Comparison of ENCODE assay signal across 7 mouse cellular contexts in the genomic region with DNA sequence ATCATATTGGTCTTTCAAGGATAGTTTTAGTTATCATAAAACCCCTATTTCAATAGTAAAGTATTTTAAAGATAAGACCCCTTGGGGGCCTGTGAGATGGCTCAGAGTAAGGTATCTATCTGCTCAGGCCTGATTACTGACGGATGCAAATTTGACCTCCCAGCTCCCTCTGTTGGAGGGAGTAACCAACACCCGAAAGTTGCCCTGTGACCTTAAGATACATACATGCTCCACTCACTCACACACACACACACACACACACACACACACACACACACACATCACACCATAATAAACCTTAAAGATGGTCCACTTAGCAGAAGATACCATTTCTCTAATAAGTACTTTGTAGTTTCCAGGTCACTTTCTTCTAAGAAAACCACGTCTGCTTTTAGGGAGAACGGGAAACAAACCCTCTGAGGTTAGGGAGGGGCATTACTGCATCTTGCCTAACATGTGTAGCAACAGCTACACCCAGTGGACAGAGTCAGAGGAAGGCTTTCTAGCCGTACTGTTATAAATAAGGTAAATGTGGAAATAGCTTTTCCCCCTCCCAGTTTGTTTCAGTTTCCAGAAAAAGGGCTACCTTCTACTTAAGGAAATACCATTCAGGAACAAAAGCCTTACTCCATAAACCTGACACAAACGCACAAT. TPM values are rescaled to one million over a fixed set of nuclear protein-coding genes. Genes with fewer than 3 reads are reported as not detected.
DNase-seq lines count a peak whose midpoint lies in the region; ATAC-seq and TF ChIP-seq lines count a peak whose summit lies in the region.

No protein-coding gene starts in this region.

- H3K4me1 ChIP-seq in midbrain, embryonic 12.5 days = no peaks in the 10 kb centered on the region

- no peak overlapping the region for H3K27ac ChIP-seq in layer of hippocampus, adult 2 months
- H3K27ac ChIP-seq in midbrain, embryonic 12.5 days (replicated peaks) = no peak overlapping the region

- peak; percentile 54; the same call in 1 of the 2 replicates for ATAC-seq in midbrain, embryonic 12.5 days (ENCODE audit: low FRiP score, low read depth)

- H3K36me3 ChIP-seq in midbrain, embryonic 12.5 days = peaks cover 23% of the 10 kb centered on the region

- H3K27me3 ChIP-seq in midbrain, embryonic 12.5 days = no peaks in the 10 kb centered on the region

- DNase-seq in layer of hippocampus, adult 11-12 months (ENCODE audit: low spot score) = peak; percentile 70
- no peak for DNase-seq in layer of hippocampus, postnatal 36 days
- DNase-seq in ZHBTc4 (ENCODE audit: low read depth, low spot score) = peak; percentile 32
- DNase-seq in fibroblast of lung, adult 2 months (ENCODE audit: low read depth) = peak; percentile 56
- peak; percentile 42 to 61 for DNase-seq in layer of hippocampus, adult 2 months (ENCODE audit: low spot score in 2 of 2)
- DNase-seq in thymus, adult 18-20 months = no peak

- H3K9me3 ChIP-seq in midbrain, embryonic 12.5 days = no peaks in the 10 kb centered on the region

- H3K9ac ChIP-seq in midbrain, embryonic 12.5 days (replicated peaks) = no peak overlapping the region

- peak; percentile 85 for TF ChIP-seq CTCF in layer of hippocampus, adult 2 months (conservative IDR thresholded peaks at IDR 0.05)

- no peak overlapping the region for H3K4me2 ChIP-seq in midbrain, embryonic 12.5 days (replicated peaks)

- WGBS in midbrain, embryonic 12.5 days = 49% methylated on average over 6 of the region's 6 CpGs

- H3K4me3 ChIP-seq in layer of hippocampus, adult 2 months = no peak overlapping the region
- no peak overlapping the region for H3K4me3 ChIP-seq in midbrain, embryonic 12.5 days

RNA-seq across cellular contexts. Expression of a gene that starts 15.2 kb away (rescaled TPM):
- total RNA-seq in layer of hippocampus, postnatal 36 days (2021) = 10 to 100 TPM; 41.7 to 47.2 TPM
- 10 to 100 TPM; 39.4 to 44.9 TPM for total RNA-seq in layer of hippocampus, adult 2 months (2021)
- 28.2 and 30.2 TPM in 2 replicates for polyA plus RNA-seq in midbrain, embryonic 12.5 days (2016; fragmentation: Nextera tagmentation; extraction: Ambion mirVana)

Comparison
In these comparisons a context has a peak if more than half of its experiments do, and no peak if none do; other contexts are left out.
1. DNase-seq: peak in layer of hippocampus, adult 11-12 months (single experiment), ZHBTc4 (single experiment), fibroblast of lung, adult 2 months (single experiment) and layer of hippocampus, adult 2 months (2 of 2); none in layer of hippocampus, postnatal 36 days (0 of 2) and thymus, adult 18-20 months (0 of 2).